Mouse (Mus musculus) midbrain, postnatal 0 days (tissue): Measurements from ENCODE around the gene C1qtnf5. TPM values are rescaled to one million over a fixed set of nuclear protein-coding genes. Genes with fewer than 3 reads are reported as not detected.
A peak's percentile ranks its signal among the peaks of the same experiment; 100 is the strongest.

Experiments used
- ATAC-seq: fragments of 200-750 bp; cut with Nextera tagmentation; 2 replicates; pipeline ENCODE4 v1.8.0; 2017; ENCODE audit warnings: moderate number of reproducible peaks, mild to moderate bottlenecking, moderate TSS enrichment, moderate library complexity; ENCODE audit not compliant: low FRiP score
- DNase-seq: peaks from one replicate; pipeline ENCODE4 v3.0.0-alpha.2; 2015; ENCODE audit warnings: low spot score
- H3K27ac ChIP-seq: fragments of 300-500 bp; sonication (generic); 2 replicates; pipeline ENCODE4 v1.5.1; 2014; ENCODE audit warnings: low read depth, mild to moderate bottlenecking, low read length, mixed read lengths
- H3K27me3 ChIP-seq: fragments of 300-500 bp; sonication (generic); 2 replicates; pipeline ENCODE4 v1.6.1; 2014; ENCODE audit warnings: low read length, control low read depth, mixed read lengths; ENCODE audit not compliant: insufficient read depth
- H3K36me3 ChIP-seq: fragments of 300-500 bp; sonication (generic); 2 replicates; pipeline ENCODE4 v1.6.1; 2014; ENCODE audit warnings: low read length, control low read depth, mixed read lengths; ENCODE audit not compliant: insufficient read depth
- H3K4me1 ChIP-seq: fragments of 300-500 bp; sonication (generic); 2 replicates; pipeline ENCODE4 v1.6.1; 2014; ENCODE audit warnings: mild to moderate bottlenecking, control low read depth, antibody characterized with exemption, low read length, mixed read lengths; ENCODE audit not compliant: insufficient read depth
- H3K4me2 ChIP-seq: fragments of 300-500 bp; sonication (generic); 2 replicates; pipeline ENCODE4 v1.6.1; 2014; ENCODE audit warnings: low read depth, mild to moderate bottlenecking, low read length, mixed read lengths; ENCODE audit not compliant: poor library complexity, severe bottlenecking
- H3K4me3 ChIP-seq: fragments of 300-500 bp; sonication (generic); 2 replicates; pipeline ENCODE4 v1.5.1; 2014; ENCODE audit warnings: low read depth, mild to moderate bottlenecking, low read length, moderate library complexity
- H3K9ac ChIP-seq: fragments of 300-500 bp; sonication (generic); replicated peaks from 2 replicates; pipeline ENCODE4 v1.6.1; 2014; ENCODE audit warnings: mild to moderate bottlenecking, low read length, moderate library complexity, mixed read lengths; ENCODE audit not compliant: poor library complexity, severe bottlenecking
- H3K9me3 ChIP-seq: fragments of 300-500 bp; sonication (generic); 2 replicates; pipeline ENCODE4 v1.6.1; 2016; ENCODE audit warnings: low read length, control low read depth
- CTCF ChIP-seq: IDR thresholded peaks from 2 replicates; pipeline ENCODE4 v1.5.1; 2016; ENCODE audit warnings: antibody characterized with exemption, mild to moderate bottlenecking
- WGBS: fragments of 180-500 bp; shearing (Covaris S2); extraction: QIAGEN DNeasy Blood & Tissue Kit; methylation state at CpG from one replicate; pipeline ENCODE4 v1.1.7; 2014; 5-methylcytosine and 5-hydroxymethylcytosine counted together
- polyA plus RNA-seq: library from polyadenylated mRNA; unstranded; fragments of >200 nt; fragmentation: Nextera tagmentation; extraction: Ambion mirVana; gene quantifications from 2 replicates; pipeline ENCODE4 v1.2.1, GENCODE M21; 2015
- total RNA-seq: library from RNA; depleted of rRNA; stranded (reverse); fragments of >200 nt; gene quantifications from 2 replicates; pipeline ENCODE4 v1.2.3, GENCODE M21; 2014

C1qtnf5 gene
- total and polyA plus RNA-seq, 2 experiments from 2014 or later: 9.9 to 29.0 TPM

DNA sequence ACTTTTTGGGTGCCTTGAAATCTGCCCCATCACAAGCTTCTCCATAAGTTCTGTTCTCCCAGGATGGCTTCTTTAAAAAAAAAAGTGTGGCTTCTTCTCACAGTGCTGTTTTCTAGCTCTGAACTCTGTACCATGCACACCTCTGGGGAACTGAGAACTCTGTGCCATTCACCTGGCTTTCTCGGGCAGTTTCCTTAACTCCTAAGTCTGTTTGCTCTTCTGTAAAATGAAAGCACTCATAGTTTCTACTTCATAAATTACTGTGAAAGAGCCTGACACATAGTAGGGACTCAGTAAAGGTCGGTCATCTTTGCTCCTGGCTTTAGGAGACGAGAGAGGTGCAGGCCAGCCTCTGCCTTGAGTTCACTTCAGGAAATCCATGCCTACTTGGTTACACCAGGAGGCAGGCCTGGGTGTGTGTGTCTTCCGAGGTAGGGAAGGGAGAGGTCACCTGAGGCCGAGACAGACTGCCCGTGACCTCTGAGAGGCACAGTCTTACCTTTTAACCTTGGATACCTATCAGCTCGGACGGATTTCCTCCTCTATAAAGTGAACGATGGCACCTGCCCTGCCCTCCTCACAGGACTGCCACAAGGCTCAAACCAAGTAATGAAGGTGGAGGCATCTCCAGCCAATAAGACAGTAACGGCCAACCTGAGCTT lies 28.8 kb upstream of the C1qtnf5 start:
- Histone ChIP-seq H3K27ac (no peak overlapping the region), H3K4me1 (no peaks in the 10 kb centered on the region), H3K27me3 (no peaks in the 10 kb centered on the region; the same call in none of the 2 replicates), H3K9me3 (no peaks in the 10 kb centered on the region), H3K4me3 (no peak overlapping the region), H3K9ac (no peak overlapping the region), H3K4me2 (no peak overlapping the region), H3K36me3 (no peaks in the 10 kb centered on the region)
- 83% methylated on average over 10 of the region's 10 CpGs for WGBS
- ATAC-seq (no peak), DNase-seq (no peak)
- TF ChIP-seq CTCF: no peak

DNA sequence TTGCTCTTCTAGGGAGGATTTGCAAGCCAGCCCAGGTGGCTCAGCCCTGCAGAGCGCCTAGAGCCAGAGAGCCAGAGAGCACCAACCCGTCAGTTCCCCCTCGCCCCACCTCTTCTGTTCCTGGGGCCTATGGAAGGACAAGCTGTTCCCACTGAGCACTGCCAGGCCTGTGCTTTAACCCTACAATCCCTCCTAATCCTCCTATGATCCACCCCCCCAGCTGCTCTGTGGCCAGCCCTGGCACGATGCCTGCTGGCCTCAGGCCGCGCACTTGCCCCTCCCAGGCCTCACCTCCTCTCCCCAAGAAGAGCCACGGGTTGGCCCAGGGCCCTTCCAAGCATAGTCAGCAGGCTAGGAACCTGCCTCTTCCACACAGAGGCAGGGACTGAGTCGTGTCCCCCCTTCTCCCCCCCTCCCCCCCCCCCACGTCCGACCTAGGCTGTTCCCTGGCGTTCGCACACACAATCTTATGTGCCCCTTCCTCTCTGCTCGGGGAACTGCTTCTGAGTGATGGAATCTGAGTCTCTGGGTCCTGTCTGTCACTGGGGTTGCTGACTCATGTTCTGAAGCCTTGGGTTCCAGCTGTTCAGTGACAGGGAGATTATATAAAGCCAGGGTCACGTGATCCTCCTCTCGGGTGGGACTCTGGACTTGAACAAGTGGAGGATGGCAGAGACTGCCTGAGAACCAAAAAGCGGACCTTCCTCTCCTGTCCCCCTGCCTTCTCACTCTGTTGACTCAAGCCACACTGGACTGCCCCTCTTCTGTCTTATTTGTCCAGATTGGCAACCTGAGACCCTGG lies 27.9 kb upstream of the C1qtnf5 start:
- no peak overlapping the region for H3K4me2 ChIP-seq
- TF ChIP-seq CTCF: no peak
- H3K27me3 ChIP-seq: peaks cover 5% of the 10 kb centered on the region
- no peaks in the 10 kb centered on the region for H3K36me3 ChIP-seq
- WGBS: 28% methylated on average over 12 of the region's 16 CpGs
- no peak overlapping the region for H3K9ac ChIP-seq
- DNase-seq (peak; percentile 89), ATAC-seq (peak; percentile 38; the same call in 1 of the 2 replicates)
- no peak overlapping the region for H3K4me3 ChIP-seq
- no peaks in the 10 kb centered on the region for H3K9me3 ChIP-seq
- H3K4me1 ChIP-seq: peaks cover 7% of the 10 kb centered on the region; the same call in 1 of the 2 replicates
- no peak overlapping the region for H3K27ac ChIP-seq

DNA sequence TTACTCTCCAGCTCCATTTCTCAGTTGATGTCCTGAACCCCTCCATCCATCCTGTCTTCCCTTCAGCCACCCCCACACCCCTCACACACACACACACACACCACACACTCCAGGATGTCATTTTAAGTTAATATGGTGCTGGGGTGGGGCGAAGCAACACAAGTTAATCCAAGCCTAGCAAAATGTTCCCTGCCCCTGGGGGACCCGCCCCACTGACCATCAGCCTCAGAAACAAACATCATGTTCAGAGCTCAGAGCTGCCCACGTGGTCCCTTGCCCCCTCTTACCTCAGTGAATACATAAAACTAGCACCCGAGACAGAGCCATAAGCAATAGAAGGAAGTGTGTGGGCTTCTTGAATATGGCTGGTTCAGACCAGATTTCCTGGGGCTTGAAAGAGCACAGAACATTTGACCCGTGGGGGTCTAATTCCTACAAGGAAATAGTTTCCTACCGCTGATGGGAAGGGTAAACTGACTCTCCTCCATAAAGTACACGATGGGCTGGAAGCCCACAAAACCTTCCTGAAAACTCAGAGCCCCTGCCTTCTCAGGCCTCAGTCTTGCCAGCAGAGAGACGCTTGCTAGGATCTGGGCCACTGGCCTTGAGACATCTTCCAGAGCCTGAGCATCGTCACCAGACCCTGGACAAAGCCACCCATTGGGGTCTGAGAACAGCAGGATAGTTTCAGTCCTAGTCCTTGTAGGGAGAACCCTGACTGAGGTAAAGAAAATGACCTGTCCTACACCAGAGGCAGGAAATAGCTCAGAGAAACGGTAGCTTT lies 26.9 kb upstream of the C1qtnf5 start:
- no peak overlapping the region for H3K4me3 ChIP-seq
- no peak overlapping the region for H3K9ac ChIP-seq
- no peaks in the 10 kb centered on the region for H3K9me3 ChIP-seq
- H3K27me3 ChIP-seq: peaks cover 7% of the 10 kb centered on the region
- ATAC-seq (no peak), DNase-seq (no peak)
- peaks cover 17% of the 10 kb centered on the region; the same call in 1 of the 2 replicates for H3K4me1 ChIP-seq
- no peak for TF ChIP-seq CTCF
- no peak overlapping the region for H3K4me2 ChIP-seq
- H3K36me3 ChIP-seq: no peaks in the 10 kb centered on the region
- no peak overlapping the region for H3K27ac ChIP-seq
- 82% methylated on average over 10 of the region's 10 CpGs for WGBS

DNA sequence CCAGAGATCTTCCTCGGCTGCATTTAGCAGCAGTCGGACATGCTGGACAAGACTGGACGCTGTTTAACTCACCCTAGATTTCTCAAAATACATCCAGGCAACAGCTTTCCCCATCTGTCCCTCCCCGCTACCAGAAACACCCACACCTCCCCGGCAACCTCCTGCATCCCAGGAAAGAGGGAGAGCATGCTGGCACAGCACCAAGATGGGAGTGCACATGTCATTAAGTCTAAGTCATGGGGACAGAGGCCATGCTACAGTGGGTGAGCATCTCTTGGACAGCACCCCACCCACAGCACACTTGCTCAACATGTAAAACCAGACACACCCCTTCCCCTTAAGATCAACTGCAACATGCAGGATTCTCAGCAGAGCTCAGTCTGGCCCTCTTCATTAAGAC lies 26.1 kb upstream of the C1qtnf5 start:
- ATAC-seq: no peak
- Histone ChIP-seq H3K4me1 (peaks cover 19% of the 10 kb centered on the region; the same call in 1 of the 2 replicates), H3K36me3 (no peaks in the 10 kb centered on the region), H3K4me2 (no peak overlapping the region), H3K4me3 (no peak overlapping the region), H3K27me3 (peaks cover 14% of the 10 kb centered on the region), H3K9ac (no peak overlapping the region), H3K27ac (no peak overlapping the region), H3K9me3 (no peaks in the 10 kb centered on the region)
- WGBS: 77% methylated on average over 5 of the region's 5 CpGs
- no peak for TF ChIP-seq CTCF
- DNase-seq: no peak

DNA sequence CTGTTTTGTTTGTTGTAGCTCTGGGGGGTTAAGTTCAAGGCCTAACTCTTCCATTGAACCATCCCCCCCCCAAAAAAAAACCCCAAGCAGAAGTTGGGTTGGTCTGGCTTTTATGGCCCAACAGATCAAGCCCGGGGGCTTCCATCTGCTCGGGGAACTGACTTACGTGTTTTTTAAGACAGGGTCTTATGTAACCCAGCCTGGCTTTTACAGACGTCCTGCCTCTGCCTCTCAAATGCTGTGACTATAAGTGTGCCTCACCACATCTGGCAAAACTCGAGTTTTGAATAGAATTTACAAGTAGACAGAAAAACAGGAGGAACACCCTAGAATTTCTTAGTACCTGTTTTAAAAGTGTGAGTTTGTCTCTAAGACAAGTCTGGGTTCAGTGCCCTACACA lies 25.5 kb upstream of the C1qtnf5 start:
- DNase-seq: no peak
- no peak for TF ChIP-seq CTCF
- WGBS: 78% methylated on average over 5 of the region's 5 CpGs
- Histone ChIP-seq H3K4me3 (no peak overlapping the region), H3K9ac (no peak overlapping the region), H3K27me3 (peaks cover 16% of the 10 kb centered on the region), H3K4me2 (no peak overlapping the region), H3K27ac (no peak overlapping the region), H3K9me3 (no peaks in the 10 kb centered on the region), H3K4me1 (peaks cover 19% of the 10 kb centered on the region; the same call in 1 of the 2 replicates), H3K36me3 (no peaks in the 10 kb centered on the region)
- ATAC-seq: no peak
